Mouse (Mus musculus) CH12.LX (cell line): Measurements from ENCODE around the gene Tfpt. TPM values are rescaled to one million over a fixed set of nuclear protein-coding genes. Genes with fewer than 3 reads are reported as not detected.
A peak's percentile ranks its signal among the peaks of the same experiment; 100 is the strongest.
"Not testable (repeated sequence)": the region's sequence is repeated elsewhere in the genome, so short reads cannot be mapped to it uniquely, and the experiment has no call there.

ENCODE experiments used
- DNase-seq: peaks from one replicate; pipeline ENCODE4 v3.0.0-alpha.2; 2013; ENCODE audit errors: extremely low read depth
- H3K27ac ChIP-seq: 2 replicates; pipeline ENCODE4 v1.5.1; 2012; ENCODE audit warnings: low read depth, mild to moderate bottlenecking, control low read depth, moderate library complexity; ENCODE audit not compliant: insufficient read depth
- H3K27me3 ChIP-seq: replicated peaks from 2 replicates; pipeline ENCODE3; 2012; ENCODE audit warnings: inconsistent platforms
- H3K36me3 ChIP-seq, 2 experiments: replicated peaks in 1 of 2; 2 replicates each; pipeline versions ENCODE3 to v1.6.1; 2012; ENCODE audit warnings: inconsistent platforms in 1 of 2, low read length in 1 of 2, mild to moderate bottlenecking in 1 of 2, mixed read lengths in 1 of 2, moderate library complexity in 1 of 2; ENCODE audit not compliant: control insufficient read depth in 1 of 2, insufficient read depth in 1 of 2
- H3K4me1 ChIP-seq, 2 experiments: 2 replicates each; pipeline ENCODE4 v1.6.1; 2012; ENCODE audit warnings: inconsistent platforms in 1 of 2, moderate library complexity in 1 of 2; ENCODE audit not compliant: insufficient read depth in 2 of 2, control insufficient read depth in 1 of 2
- H3K4me2 ChIP-seq: 2 replicates; pipeline ENCODE4 v1.6.1; 2012; ENCODE audit warnings: low read depth, mild to moderate bottlenecking, control low read depth; ENCODE audit not compliant: poor library complexity, insufficient read depth, severe bottlenecking
- H3K4me3 ChIP-seq, 3 experiments: fragments of 150-350 bp in 1 of 3; sonication (generic) in 1 of 3; replicated peaks in 1 of 3; 2 replicates each; pipeline versions ENCODE3 to v1.5.1; 2011 to 2012; ENCODE audit warnings: low read depth in 2 of 3, low read length in 2 of 3, mild to moderate bottlenecking in 2 of 3, moderate library complexity in 2 of 3, control low read depth in 1 of 3, improper control_type of control experiment in 1 of 3, inconsistent platforms in 1 of 3, mixed read lengths in 1 of 3; ENCODE audit not compliant: poor library complexity in 1 of 3
- H3K79me2 ChIP-seq: replicated peaks from 2 replicates; pipeline ENCODE4 v1.6.1; 2012; ENCODE audit warnings: mild to moderate bottlenecking, moderate library complexity; ENCODE audit not compliant: control insufficient read depth, poor library complexity, insufficient read depth, severe bottlenecking; ENCODE audit errors: extremely low read depth
- H3K9ac ChIP-seq: 2 replicates; pipeline ENCODE4 v1.6.1; 2012; ENCODE audit warnings: low read depth, mild to moderate bottlenecking, control low read depth, moderate library complexity; ENCODE audit not compliant: insufficient read depth
- H3K9me3 ChIP-seq: replicated peaks from 2 replicates; pipeline ENCODE3; 2012; ENCODE audit warnings: low read length, inconsistent platforms, mixed read lengths
- BHLHE40 ChIP-seq: IDR thresholded peaks from 2 replicates; pipeline ENCODE4 v1.6.1; 2011; ENCODE audit warnings: mild to moderate bottlenecking, low read depth, low read length, improper control_type of control experiment
- CHD1 ChIP-seq: IDR thresholded peaks from 2 replicates; pipeline ENCODE4 v1.6.1; 2012; ENCODE audit warnings: low read depth, low read length, improper control_type of control experiment, inconsistent platforms
- E2F4 ChIP-seq: IDR thresholded peaks from 2 replicates; pipeline ENCODE4 v1.6.1; 2011; ENCODE audit warnings: low read depth, low read length, improper control_type of control experiment; ENCODE audit not compliant: insufficient replicate concordance
- ELF1 ChIP-seq: IDR thresholded peaks from 2 replicates; pipeline ENCODE4 v1.6.1; 2014; ENCODE audit warnings: low read depth, mild to moderate bottlenecking, inconsistent platforms, low read length, improper control_type of control experiment
- GABPA ChIP-seq: IDR thresholded peaks from 2 replicates; pipeline ENCODE4 v1.6.1; 2012; ENCODE audit warnings: low read depth, low read length, improper control_type of control experiment, inconsistent platforms; ENCODE audit not compliant: insufficient replicate concordance
- IRF4 ChIP-seq: IDR thresholded peaks from 2 replicates; pipeline ENCODE4 v1.6.1; 2014; ENCODE audit warnings: low read depth, mild to moderate bottlenecking, inconsistent platforms, low read length, improper control_type of control experiment
- JUND ChIP-seq: conservative IDR thresholded peaks from 2 replicates; pipeline ENCODE4 v1.6.1; 2011; ENCODE audit warnings: low read depth, low read length, improper control_type of control experiment
- KAT2A ChIP-seq: IDR thresholded peaks from 2 replicates; pipeline ENCODE4 v1.6.1; 2012; ENCODE audit warnings: low read length, improper control_type of control experiment, inconsistent platforms; ENCODE audit not compliant: insufficient replicate concordance
- MXI1 ChIP-seq: IDR thresholded peaks from 2 replicates; pipeline ENCODE4 v1.6.1; 2011; ENCODE audit warnings: mild to moderate bottlenecking, low read depth, low read length, improper control_type of control experiment
- MYC ChIP-seq: IDR thresholded peaks from 2 replicates; pipeline ENCODE4 v1.6.1; 2011; ENCODE audit warnings: low read depth, mild to moderate bottlenecking, improper control_type of control experiment, low read length
- POLR2A ChIP-seq: IDR thresholded peaks from 2 replicates; pipeline ENCODE4 v1.6.1; 2011; ENCODE audit warnings: low read depth, mild to moderate bottlenecking, improper control_type of control experiment, low read length
- POLR2AphosphoS2 ChIP-seq: IDR thresholded peaks from 2 replicates; pipeline ENCODE4 v1.6.1; 2011; ENCODE audit warnings: low read depth, low read length, improper control_type of control experiment
- RCOR1 ChIP-seq: conservative IDR thresholded peaks from 2 replicates; pipeline ENCODE4 v1.6.1; 2012; ENCODE audit warnings: low read depth, mild to moderate bottlenecking, inconsistent platforms, low read length, improper control_type of control experiment
- SIN3A ChIP-seq: IDR thresholded peaks from 2 replicates; pipeline ENCODE4 v1.6.1; 2012; ENCODE audit warnings: low read length, improper control_type of control experiment, inconsistent platforms
- SMC3 ChIP-seq: IDR thresholded peaks from 2 replicates; pipeline ENCODE4 v1.6.1; 2011; ENCODE audit warnings: low read depth, low read length, improper control_type of control experiment
- TCF12 ChIP-seq: IDR thresholded peaks from 2 replicates; pipeline ENCODE4 v1.6.1; 2014; ENCODE audit warnings: low read depth, mild to moderate bottlenecking, inconsistent platforms, low read length, improper control_type of control experiment
- USF2 ChIP-seq: conservative IDR thresholded peaks from 2 replicates; pipeline ENCODE4 v1.6.1; 2011; ENCODE audit warnings: low read depth, low read length, improper control_type of control experiment
- ZKSCAN1 ChIP-seq: IDR thresholded peaks from 2 replicates; pipeline ENCODE4 v1.6.1; 2012; ENCODE audit warnings: low read depth, inconsistent platforms, low read length, improper control_type of control experiment, borderline replicate concordance
- ZMIZ1 ChIP-seq: IDR thresholded peaks from 2 replicates; pipeline ENCODE4 v1.6.1; 2012; ENCODE audit warnings: low read depth, mild to moderate bottlenecking, inconsistent platforms, low read length, improper control_type of control experiment
- dilution Hi-C: fragments of 300-500 bp; cut with MboI; formaldehyde crosslinking; loops from 2 replicates; pipeline ENCODE4 v1.14.3; 2020; ENCODE audit warnings: low sequenced_read_pairs; ENCODE audit not compliant: extremely low pct_unique_long_range_greater_than_20kb, extremely low pct_ligation_motif_present
- in situ Hi-C: fragments of 300-500 bp; cut with MboI; formaldehyde crosslinking; loops from 3 replicates; pipeline ENCODE4 v1.14.3; 2019; ENCODE audit warnings: low sequenced_read_pairs, low pct_ligation_motif_present, low pct_unique_long_range_greater_than_20kb, mixed read lengths
- polyA plus RNA-seq: library from polyadenylated mRNA; unstranded; fragments of >175 nt; gene quantifications from 2 replicates; pipeline ENCODE4 v1.2.1, GENCODE M21; 2012; ENCODE audit warnings: low read depth; ENCODE audit not compliant: insufficient read length
- total RNA-seq, 2 experiments: library from RNA; depleted of rRNA; stranded (reverse); fragments of 300-350 nt in 1 of 2; fragments of >200 nt in 1 of 2; gene quantifications; 2 replicates each; pipeline ENCODE4 v1.2.3; 2012 to 2014

Tfpt gene
- total and polyA plus RNA-seq, 3 experiments, result 15.9 to 38.6 (median 28.8) TPM

DNA sequence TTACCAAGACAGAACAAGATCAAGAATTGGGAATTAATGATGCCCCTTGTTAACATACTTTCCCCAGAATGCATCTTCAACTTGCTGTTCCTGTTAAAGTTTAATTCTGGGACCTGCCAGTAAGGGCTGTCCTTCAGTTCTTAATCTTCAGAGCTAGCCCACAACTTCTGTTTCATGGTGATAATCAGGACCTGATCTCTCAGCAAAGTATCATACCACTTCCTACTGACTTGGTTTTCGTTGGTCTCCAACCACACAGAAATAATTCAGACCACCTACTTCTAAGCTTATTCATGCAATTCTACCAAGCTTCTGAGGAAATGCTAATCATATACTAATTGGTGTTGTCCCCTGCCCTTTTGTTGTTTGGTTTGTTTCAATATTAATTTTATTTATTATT, 57.9 kb downstream of the Tfpt start:
- in situ Hi-C loops, result no loop called here
- H3K79me2 ChIP-seq, result no peaks in the 10 kb centered on the region
- peaks cover 0 to 23% of the 10 kb centered on the region in 2 experiments; a peak in 2 of 4 replicates for H3K4me1 ChIP-seq
- no peaks in the 10 kb centered on the region for H3K27me3 ChIP-seq
- no peaks in the 10 kb centered on the region for H3K36me3 ChIP-seq
- no peak for DNase-seq
- dilution Hi-C loops, result no loop called here
- H3K27ac ChIP-seq, result no peak overlapping the region
- no peaks in the 10 kb centered on the region for H3K9me3 ChIP-seq
- H3K4me2 ChIP-seq, result no peak overlapping the region
- TF ChIP-seq KAT2A, result no peak
- no peak for TF ChIP-seq SMC3
- no peak for TF ChIP-seq JUND
- no peak for TF ChIP-seq CHD1
- no peak for TF ChIP-seq TCF12
- no peak for TF ChIP-seq POLR2AphosphoS2
- TF ChIP-seq MYC, result no peak
- TF ChIP-seq GABPA, result no peak
- no peak for TF ChIP-seq ELF1
- no peak for TF ChIP-seq E2F4
- no peak for TF ChIP-seq SIN3A
- no peak for TF ChIP-seq MXI1
- no peak for TF ChIP-seq POLR2A
- no peak for TF ChIP-seq ZKSCAN1
- TF ChIP-seq IRF4, result no peak
- TF ChIP-seq USF2, result no peak
- no peak for TF ChIP-seq RCOR1
- TF ChIP-seq ZMIZ1, result no peak
- no peak overlapping the region for H3K4me3 ChIP-seq
- no peak overlapping the region for H3K9ac ChIP-seq

DNA sequence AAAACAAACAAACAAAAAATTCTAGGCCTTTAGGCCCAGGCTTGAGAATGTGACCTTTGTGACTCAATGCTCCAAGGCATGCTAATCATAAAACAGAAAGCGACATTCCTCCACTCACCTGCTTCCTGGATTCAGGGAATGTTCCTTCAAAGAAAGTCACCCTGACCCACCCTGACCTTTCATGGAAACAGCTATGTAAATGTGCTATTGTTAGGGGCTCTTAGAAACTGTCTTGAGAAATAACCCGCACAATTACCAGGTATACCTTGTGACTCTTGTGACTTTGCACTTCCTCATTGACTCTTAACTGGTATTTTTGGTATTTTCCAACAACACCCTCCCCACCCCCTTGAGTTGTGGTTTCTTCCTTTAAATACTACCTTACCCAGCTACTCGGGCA, 59.1 kb downstream of the Tfpt start:
- DNase-seq, H3K4me3 ChIP-seq, in situ Hi-C loops, H3K27me3 ChIP-seq, H3K36me3 ChIP-seq, dilution Hi-C loops, H3K27ac ChIP-seq, H3K9me3 ChIP-seq, H3K4me2 ChIP-seq, H3K79me2 ChIP-seq, H3K9ac ChIP-seq: not testable (repeated sequence)
- 0 out of 2 replicates have a peak, but pooled peaks have one; percentile 20 for TF ChIP-seq BHLHE40
- peaks cover 0 to 29% of the 10 kb centered on the region in 2 experiments; a peak in 2 of 4 replicates for H3K4me1 ChIP-seq

Other genes starting within 250 kb of the Tfpt start
- gene Cacng8, start 239.2 kb downstream of the Tfpt start, total RNA-seq (2012; rRNA removed), result 0.50 and 0.51 TPM in 2 replicates
- 0.43 and 0.51 TPM in 2 replicates for gene Cacng8, start 239.2 kb downstream of the Tfpt start, total RNA-seq (2014; rRNA removed)
- gene Cacng8, start 239.2 kb downstream of the Tfpt start, polyA plus RNA-seq, result 1.2 and 1.7 TPM in 2 replicates
- gene Cacng6, start 205.7 kb downstream of the Tfpt start, total RNA-seq (2012; rRNA removed), result 0.13 TPM in 1 of 2 replicates, not detected in the other
- not detected in 2 replicates for gene Cacng6, start 205.7 kb downstream of the Tfpt start, total RNA-seq (2014; rRNA removed)
- 0.19 TPM in 1 of 2 replicates, not detected in the other for gene Cacng6, start 205.7 kb downstream of the Tfpt start, polyA plus RNA-seq
- not detected in 2 replicates for gene Tarm1, start 127.3 kb downstream of the Tfpt start, total RNA-seq (2012; rRNA removed)
- not detected in 2 replicates for gene Tarm1, start 127.3 kb downstream of the Tfpt start, total RNA-seq (2014; rRNA removed)
- gene Tarm1, start 127.3 kb downstream of the Tfpt start, polyA plus RNA-seq, result 0.44 and 1.3 TPM in 2 replicates
- gene Oscar, start 13.8 kb downstream of the Tfpt start, total RNA-seq (2012; rRNA removed), result not detected in 2 replicates
- gene Oscar, start 13.8 kb downstream of the Tfpt start, total RNA-seq (2014; rRNA removed), result not detected in 2 replicates
- 0.39 and 0.45 TPM in 2 replicates for gene Oscar, start 13.8 kb downstream of the Tfpt start, polyA plus RNA-seq
- 261 and 292 TPM in 2 replicates for gene Ndufa3, start 12.6 kb downstream of the Tfpt start, total RNA-seq (2012; rRNA removed)
- 50.6 and 58.9 TPM in 2 replicates for gene Ndufa3, start 12.6 kb downstream of the Tfpt start, total RNA-seq (2014; rRNA removed)
- gene Ndufa3, start 12.6 kb downstream of the Tfpt start, polyA plus RNA-seq, result 297 and 307 TPM in 2 replicates
- 99.2 and 125 TPM in 2 replicates for gene Prpf31, start 56 bp upstream of the Tfpt start, total RNA-seq (2012; rRNA removed)
- gene Prpf31, start 56 bp upstream of the Tfpt start, total RNA-seq (2014; rRNA removed), result 117 and 119 TPM in 2 replicates
- 171 and 204 TPM in 2 replicates for gene Prpf31, start 56 bp upstream of the Tfpt start, polyA plus RNA-seq
- gene Cnot3, start 15.3 kb upstream of the Tfpt start, total RNA-seq (2012; rRNA removed), result 20.9 and 21.1 TPM in 2 replicates
- 5.8 and 10.5 TPM in 2 replicates for gene Cnot3, start 15.3 kb upstream of the Tfpt start, total RNA-seq (2014; rRNA removed)
- gene Cnot3, start 15.3 kb upstream of the Tfpt start, polyA plus RNA-seq, result 68.3 and 76.9 TPM in 2 replicates
- 6.7 and 8.1 TPM in 2 replicates for gene Leng1, start 35.9 kb upstream of the Tfpt start, total RNA-seq (2012; rRNA removed)
- gene Leng1, start 35.9 kb upstream of the Tfpt start, total RNA-seq (2014; rRNA removed), result 5.4 and 5.8 TPM in 2 replicates
- gene Leng1, start 35.9 kb upstream of the Tfpt start, polyA plus RNA-seq, result 8.5 and 9.9 TPM in 2 replicates
- gene Tmc4, start 47.6 kb upstream of the Tfpt start, total RNA-seq (2012; rRNA removed), result 1.8 and 1.9 TPM in 2 replicates
- gene Tmc4, start 47.6 kb upstream of the Tfpt start, total RNA-seq (2014; rRNA removed), result 0.56 and 1.9 TPM in 2 replicates
- 4.0 and 4.6 TPM in 2 replicates for gene Tmc4, start 47.6 kb upstream of the Tfpt start, polyA plus RNA-seq
- gene Tsen34, start 62.9 kb upstream of the Tfpt start, total RNA-seq (2012; rRNA removed), result 39.0 and 40.2 TPM in 2 replicates
- 26.9 and 34.8 TPM in 2 replicates for gene Tsen34, start 62.9 kb upstream of the Tfpt start, total RNA-seq (2014; rRNA removed)
- gene Tsen34, start 62.9 kb upstream of the Tfpt start, polyA plus RNA-seq, result 23.1 and 24.3 TPM in 2 replicates
- 21.7 and 22.3 TPM in 2 replicates for gene Mboat7, start 63.6 kb upstream of the Tfpt start, total RNA-seq (2012; rRNA removed)
- 18.4 and 19.4 TPM in 2 replicates for gene Mboat7, start 63.6 kb upstream of the Tfpt start, total RNA-seq (2014; rRNA removed)
- gene Mboat7, start 63.6 kb upstream of the Tfpt start, polyA plus RNA-seq, result 36.4 and 41.2 TPM in 2 replicates
- 3,983 and 4,060 TPM in 2 replicates for gene Rps9, start 74.1 kb upstream of the Tfpt start, total RNA-seq (2012; rRNA removed)
- 5,460 and 5,555 TPM in 2 replicates for gene Rps9, start 74.1 kb upstream of the Tfpt start, total RNA-seq (2014; rRNA removed)
- gene Rps9, start 74.1 kb upstream of the Tfpt start, polyA plus RNA-seq, result 2,959 and 3,329 TPM in 2 replicates
- gene Pirb, start 90.5 kb upstream of the Tfpt start, total RNA-seq (2012; rRNA removed), result 1.7 and 2.8 TPM in 2 replicates
- gene Pirb, start 90.5 kb upstream of the Tfpt start, total RNA-seq (2014; rRNA removed), result 4.2 and 5.0 TPM in 2 replicates
- gene Pirb, start 90.5 kb upstream of the Tfpt start, polyA plus RNA-seq, result 9.0 and 10.7 TPM in 2 replicates
- gene Gm15448, start 195.8 kb upstream of the Tfpt start, total RNA-seq (2012; rRNA removed), result 0.08 and 0.13 TPM in 2 replicates
- 0.30 and 0.54 TPM in 2 replicates for gene Gm15448, start 195.8 kb upstream of the Tfpt start, total RNA-seq (2014; rRNA removed)
- gene Gm15448, start 195.8 kb upstream of the Tfpt start, polyA plus RNA-seq, result 0.65 and 0.84 TPM in 2 replicates
- 2.3 and 2.6 TPM in 2 replicates for gene Pira2, start 215.1 kb upstream of the Tfpt start, total RNA-seq (2012; rRNA removed)
- gene Pira2, start 215.1 kb upstream of the Tfpt start, total RNA-seq (2014; rRNA removed), result 8.0 and 9.5 TPM in 2 replicates
- gene Pira2, start 215.1 kb upstream of the Tfpt start, polyA plus RNA-seq, result 9.6 and 10.9 TPM in 2 replicates